Mouse (Mus musculus) frontal cortex, adult (tissue): ENCODE measurements around the gene Sik2.
A peak's percentile ranks its signal among the peaks of the same experiment; 100 is the strongest.

Experiments used
- ATAC-seq: cut with Nextera tagmentation; 2 replicates; pipeline ENCODE4 v1.9.2; 2017; ENCODE audit warnings: mild to moderate bottlenecking, moderate library complexity, mixed read lengths; ENCODE audit not compliant: low TSS enrichment

Gene Sik2

GRCm38 (mm10) chr9:50867015-50867414 lies 141.9 kb downstream of the Sik2 start:
- no peak for ATAC-seq

- no peak for ATAC-seq
Measured at GRCm38 (mm10) chr9:50865803-50866202, 143.1 kb downstream of the Sik2 start.

DNA sequence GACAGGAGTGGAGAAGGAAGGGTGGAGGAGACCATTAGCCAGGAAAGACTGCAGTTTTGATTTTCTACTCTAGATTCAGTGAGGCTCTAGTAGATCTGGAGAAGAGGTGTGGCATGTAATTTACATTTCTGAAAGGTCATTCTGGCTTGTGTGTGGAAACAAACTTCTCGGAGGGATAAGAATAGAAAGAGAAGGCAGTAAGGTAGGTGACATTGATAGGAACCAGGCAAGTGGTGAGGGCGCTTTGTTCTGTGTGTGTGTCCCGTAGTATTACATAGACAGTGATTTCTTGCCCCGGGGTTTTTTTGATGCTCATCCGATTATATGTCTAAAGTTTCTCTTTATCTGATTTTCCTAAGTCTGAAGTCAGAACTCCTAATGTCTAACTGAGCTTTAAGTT lies 144.0 kb downstream of the Sik2 start:
- ATAC-seq: no peak

DNA sequence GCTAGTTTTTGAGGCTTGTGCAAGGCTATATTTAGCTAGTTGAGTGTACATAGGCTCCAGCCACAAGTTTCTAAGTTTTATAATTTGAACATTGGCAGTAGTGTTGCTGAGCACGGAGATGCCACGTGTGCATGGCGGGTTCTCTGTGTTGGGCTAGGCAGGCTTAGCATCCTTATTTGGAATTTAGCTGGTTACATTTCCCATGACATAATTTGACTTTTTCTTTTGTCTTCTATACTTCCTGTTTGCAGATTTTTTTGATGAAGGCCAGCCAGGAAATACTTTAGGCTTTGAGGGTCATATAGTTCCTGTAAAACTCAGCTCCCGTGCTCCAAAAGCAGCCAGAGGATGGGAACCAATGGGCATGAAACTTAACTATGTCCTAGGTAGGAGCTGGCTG lies 145.0 kb downstream of the Sik2 start:
- no peak for ATAC-seq

DNA sequence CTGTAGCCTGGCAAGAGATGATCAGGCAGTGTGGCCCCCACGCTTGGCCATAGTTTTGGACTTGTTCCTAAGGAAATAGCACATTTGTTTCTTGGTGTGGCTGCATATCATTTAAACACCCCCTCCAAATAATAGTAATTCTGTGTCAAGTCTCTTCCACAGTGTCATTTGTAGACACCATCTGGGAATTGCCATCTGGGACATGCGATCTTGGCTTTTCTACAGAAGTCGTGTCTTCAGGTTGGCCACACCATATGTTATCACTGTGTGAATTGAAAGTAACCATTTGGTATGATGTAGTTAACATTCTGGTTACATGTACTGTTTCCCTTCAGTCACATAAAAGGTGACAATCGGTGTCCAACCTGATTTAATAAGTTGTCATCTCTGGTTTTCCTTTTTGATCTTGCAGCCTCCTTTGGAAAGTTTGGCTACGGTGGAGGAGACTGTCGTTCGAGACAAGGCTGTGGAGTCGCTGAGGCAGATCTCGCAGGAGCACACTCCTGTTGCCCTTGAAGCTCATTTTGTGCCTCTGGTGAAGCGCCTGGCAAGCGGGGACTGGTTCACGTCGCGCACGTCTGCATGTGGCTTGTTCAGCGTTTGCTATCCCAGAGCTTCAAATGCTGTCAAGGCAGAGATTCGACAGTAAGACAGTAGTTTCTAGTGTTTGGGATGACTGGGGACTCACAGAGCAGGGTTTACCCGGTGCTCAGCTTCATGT lies 147.6 kb downstream of the Sik2 start:
- ATAC-seq: no peak

DNA sequence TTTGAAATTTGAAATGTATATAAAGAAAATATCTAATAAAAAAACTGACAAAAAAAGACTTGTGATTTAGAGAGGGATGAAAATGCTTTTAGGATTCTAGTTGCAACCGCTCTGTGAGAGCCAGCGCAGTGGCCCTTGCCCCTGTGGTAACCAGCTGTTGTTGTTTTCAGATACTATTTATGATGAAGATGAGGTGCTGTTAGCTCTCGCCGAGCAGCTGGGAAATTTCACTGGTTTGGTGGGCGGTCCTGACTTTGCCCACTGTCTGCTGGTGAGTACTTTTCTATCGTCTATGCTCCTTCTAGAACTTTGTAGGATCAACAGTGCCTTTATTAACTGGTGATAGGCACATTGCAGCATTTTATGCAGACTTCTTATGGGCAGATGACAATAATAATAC lies 150.2 kb downstream of the Sik2 start:
- no peak for ATAC-seq

- peak; percentile 5 for ATAC-seq
Measured at GRCm38 (mm10) chr9:50857082-50857641, 151.7 kb downstream of the Sik2 start.

- ATAC-seq: peak; percentile 75
Measured at GRCm38 (mm10) chr9:50856341-50857081, 152.4 kb downstream of the Sik2 start.

GRCm38 (mm10) chr9:50855780-50856179 lies 153.1 kb downstream of the Sik2 start:
- ATAC-seq: no peak

DNA sequence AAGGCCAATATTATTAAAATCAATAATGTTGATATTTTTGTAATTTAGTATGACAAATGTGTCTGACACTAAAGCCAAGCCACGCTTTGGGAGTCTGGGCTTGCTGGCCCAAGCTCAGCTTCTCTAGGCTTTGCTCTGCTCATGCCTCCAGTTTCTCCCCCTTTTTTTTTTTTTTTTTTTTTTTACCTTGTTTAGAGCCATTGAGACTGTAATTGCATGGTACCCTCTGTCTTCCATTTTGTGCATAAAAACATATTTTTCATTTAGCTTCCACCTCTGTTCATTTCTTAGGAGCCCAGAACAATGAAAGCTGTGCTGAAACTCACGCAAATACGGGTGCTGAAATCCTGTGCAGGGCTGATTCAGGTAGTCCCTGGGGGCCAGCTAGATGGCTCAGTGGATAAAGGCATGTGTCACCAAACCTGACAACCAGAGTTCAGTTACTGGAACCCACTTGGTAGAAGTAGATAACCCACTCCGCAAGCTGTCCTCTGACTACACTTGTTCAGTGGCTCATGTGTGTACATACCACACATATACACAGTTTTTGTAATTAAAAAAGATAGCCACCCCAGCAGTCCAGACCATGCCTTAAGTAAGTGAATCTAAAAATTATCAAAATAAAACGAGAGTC lies 153.6 kb downstream of the Sik2 start:
- ATAC-seq: no peak

DNA sequence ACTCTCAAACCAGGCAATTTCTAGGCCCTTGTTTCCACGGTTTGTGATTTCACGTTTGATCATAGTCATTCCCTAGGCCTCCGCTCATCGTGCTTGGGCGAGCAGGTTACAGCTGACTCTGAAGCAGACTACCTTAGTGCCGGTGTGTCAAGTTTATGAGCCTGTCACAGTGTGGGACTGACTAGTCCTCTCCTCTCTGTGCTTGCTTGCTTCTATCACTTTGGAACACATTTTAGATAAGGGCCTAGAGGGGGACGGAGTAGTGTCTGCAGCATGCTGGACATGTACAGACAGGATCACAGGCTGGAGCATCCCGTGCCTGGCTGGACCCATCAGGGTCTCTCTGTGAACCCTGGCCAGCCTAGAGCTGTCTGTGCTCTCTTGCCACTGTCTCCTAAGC lies 154.5 kb downstream of the Sik2 start:
- no peak for ATAC-seq

GRCm38 (mm10) chr9:50852634-50853349 lies 156.1 kb downstream of the Sik2 start:
- ATAC-seq: peak; percentile 2; the same call in 1 of the 2 replicates

- peak; percentile 45; the same call in 1 of the 2 replicates for ATAC-seq
Measured at GRCm38 (mm10) chr9:50850713-50851112, 158.2 kb downstream of the Sik2 start.

DNA sequence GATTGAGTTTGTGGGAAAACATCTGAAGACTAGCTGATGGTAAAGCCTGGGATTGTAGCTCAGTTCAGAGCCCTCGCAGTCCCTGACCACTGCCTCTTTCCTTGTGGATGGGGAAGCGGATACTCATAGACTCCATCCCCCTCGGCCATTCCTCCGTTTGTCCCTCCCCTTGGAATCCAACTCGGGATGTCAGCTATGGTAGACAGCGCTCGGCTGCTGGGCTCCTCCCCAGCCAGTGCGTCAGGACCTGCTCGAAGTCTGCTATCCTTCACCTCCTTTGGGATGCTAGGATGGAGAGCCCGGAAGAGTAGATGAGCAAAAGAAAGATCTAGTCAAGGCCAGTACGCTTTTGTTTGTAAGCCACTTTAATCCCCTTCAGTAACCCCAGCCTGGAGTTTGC lies 158.6 kb downstream of the Sik2 start:
- peak; percentile 17; the same call in 1 of the 2 replicates for ATAC-seq

DNA sequence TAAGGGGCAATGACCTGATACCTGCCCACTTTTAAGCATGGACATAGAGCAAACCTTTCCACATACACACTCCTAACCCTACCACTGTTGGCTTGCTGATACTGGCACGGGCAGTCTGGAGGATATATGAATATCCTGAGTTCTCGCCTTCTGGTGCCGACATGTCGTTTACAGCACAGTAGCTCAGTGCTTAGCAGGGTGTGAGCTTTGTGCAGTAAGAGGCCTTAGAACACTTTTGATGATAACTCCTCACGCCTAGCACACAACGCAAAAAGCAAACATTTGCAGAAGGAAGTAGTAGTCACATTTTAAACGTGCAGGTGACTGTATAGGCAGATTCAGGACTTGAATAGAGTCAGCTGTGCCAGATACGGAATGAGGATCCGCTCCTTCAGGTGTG lies 159.1 kb downstream of the Sik2 start:
- 0 out of 2 replicates have a peak, but pooled peaks have one; percentile 17 for ATAC-seq

DNA sequence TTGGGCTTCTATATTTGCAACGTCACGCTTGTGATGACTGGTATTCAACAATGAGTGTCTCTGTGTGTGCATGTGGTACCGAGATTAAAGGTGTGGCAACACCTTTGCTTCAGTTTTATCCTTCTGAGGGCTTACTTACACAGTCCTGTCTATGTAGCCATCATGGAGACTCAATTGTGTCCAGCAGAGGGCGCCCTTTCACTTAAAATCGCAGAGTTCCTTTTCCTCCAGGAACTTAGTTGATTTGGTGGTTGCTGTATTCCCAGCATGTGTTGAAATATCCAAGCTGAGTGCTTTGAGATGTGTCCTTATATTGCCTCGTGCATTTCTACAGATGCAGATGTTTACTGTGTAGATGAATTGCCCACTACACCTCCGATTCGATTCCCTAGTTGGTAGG lies 159.6 kb downstream of the Sik2 start:
- peak; percentile 69 for ATAC-seq

DNA sequence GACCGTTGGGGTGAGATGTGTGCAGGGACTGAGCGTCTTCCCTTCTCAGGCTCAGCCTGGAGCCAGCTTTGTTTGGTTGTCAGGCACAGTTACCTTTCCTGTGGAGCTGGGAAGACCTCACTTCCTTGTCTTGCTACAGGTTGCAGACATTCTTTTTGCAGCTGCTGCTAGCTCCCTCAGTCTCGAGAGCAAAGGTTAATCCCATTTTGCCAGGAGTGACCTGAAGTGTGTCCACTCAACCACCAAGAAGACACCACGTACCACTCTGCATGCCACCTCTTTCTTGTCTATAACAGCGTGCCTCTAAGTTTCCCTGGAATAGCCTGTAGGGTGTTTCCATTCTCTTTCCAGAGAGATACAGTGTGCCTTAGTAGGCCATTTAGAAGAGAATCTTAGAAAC lies 160.1 kb downstream of the Sik2 start:
- no peak for ATAC-seq

DNA sequence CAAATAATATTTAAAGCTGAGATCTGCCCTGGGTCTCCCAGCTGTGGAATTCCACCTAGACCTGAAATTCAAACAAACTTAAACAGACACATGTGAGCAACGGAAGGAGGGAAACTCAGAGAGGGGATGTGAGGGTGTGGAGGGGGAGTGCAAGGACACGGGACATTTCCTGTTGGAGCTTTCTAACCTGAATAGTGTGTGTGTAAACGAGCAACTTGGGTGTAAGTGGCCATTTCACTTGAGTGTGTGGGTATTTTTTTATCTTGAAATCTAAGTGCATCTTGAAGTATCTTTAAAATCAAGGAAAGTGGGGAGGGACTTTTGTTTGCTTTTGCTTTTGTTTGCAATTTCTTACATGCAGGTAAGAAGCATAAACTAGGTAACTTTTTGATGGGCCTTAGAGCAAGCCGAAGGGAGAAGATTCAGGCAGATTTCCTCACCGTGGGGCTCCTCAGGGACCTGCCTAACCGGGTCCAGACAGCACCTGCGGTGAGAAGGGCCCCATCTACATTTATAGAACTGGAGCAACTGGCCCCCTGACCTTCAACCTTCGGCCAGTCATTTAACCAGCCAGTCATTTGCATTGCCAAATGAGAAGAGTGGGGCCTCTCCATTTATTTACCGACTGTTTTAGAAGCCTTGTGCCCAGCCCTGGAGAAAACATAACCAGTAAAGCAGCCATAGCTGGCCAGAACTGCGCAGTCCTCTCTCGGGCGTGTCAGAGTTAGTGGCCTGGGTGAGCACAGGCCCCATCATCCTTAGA lies 161.1 kb downstream of the Sik2 start:
- no peak for ATAC-seq

DNA sequence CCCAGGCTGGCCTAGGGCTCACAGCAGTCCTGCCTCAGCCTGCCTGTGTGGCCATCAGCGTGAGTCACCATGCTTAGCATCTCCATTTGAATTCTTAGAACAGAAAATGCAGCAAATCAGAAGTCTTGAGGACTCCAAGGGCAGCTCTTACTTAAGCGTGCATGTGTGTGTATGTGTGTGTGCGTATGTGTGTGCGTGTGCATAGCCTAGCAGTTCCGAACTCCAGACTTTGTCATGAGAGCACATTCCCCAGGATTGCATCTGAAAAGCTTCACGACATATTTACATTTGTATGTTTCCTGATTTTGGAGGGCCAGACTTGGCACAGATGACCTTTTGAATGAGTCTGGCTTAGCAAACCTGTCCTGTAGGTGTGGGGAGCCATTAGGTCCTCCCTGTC lies 161.7 kb downstream of the Sik2 start:
- no peak for ATAC-seq

- ATAC-seq: no peak
Measured at GRCm38 (mm10) chr9:50845547-50845946, 163.3 kb downstream of the Sik2 start.

DNA sequence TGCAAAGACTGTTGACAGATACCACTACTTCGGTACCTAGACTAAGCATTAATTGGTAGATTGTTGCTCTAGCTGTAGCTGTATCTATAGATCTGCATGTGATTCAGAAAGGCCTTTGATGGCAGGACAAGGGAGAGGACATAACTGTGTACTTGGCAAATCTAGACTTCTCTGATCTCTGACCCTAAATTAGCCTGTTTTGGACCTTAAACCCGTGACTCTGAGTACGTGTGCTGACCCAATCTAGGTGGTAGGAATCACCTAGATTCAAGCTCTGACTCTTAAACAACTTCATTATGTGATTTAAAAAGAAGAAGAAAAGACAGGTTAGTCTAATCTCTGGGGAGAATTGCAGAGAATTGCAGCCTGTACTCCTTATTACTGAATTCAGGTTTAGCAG lies 163.8 kb downstream of the Sik2 start, which contains the start of gene Ppp2r1b:
TSS of gene Ppp2r1b (plus strand) at position 221 of the 400 bp plus-strand sequence.
- no peak for ATAC-seq
